Mouse (Mus musculus) hindlimb bud, embryonic 11.5 days (tissue): Measurements from ENCODE around the gene Fut11.

ENCODE experiments used
- DNase-seq: peaks from one replicate; pipeline ENCODE4 v3.0.0-alpha.2; 2012; ENCODE audit warnings: low read depth, low spot score; ENCODE audit errors: extremely low spot score

Fut11 gene

GRCm38 (mm10) chr14:20713832-20714231 lies 19.1 kb downstream of the Fut11 start:
- DNase-seq, result no peak

GRCm38 (mm10) chr14:20718443-20718842 lies 23.7 kb downstream of the Fut11 start:
- DNase-seq, result no peak

- DNase-seq, result no peak
These were observed 25.0 kb downstream of the Fut11 start for GRCm38 (mm10) chr14:20719767-20720166.

- DNase-seq, result no peak
These were observed 26.6 kb downstream of the Fut11 start for GRCm38 (mm10) chr14:20721371-20721770.

GRCm38 (mm10) chr14:20723006-20723405 lies 28.2 kb downstream of the Fut11 start:
- DNase-seq, result no peak

GRCm38 (mm10) chr14:20724043-20724442 lies 29.3 kb downstream of the Fut11 start:
- DNase-seq, result no peak

GRCm38 (mm10) chr14:20725660-20726339 lies 31.0 kb downstream of the Fut11 start:
- no peak for DNase-seq

- no peak for DNase-seq
These were observed 35.1 kb downstream of the Fut11 start for GRCm38 (mm10) chr14:20729871-20730270.

- DNase-seq, result no peak
These were observed 36.3 kb downstream of the Fut11 start for GRCm38 (mm10) chr14:20730853-20731602.

GRCm38 (mm10) chr14:20733041-20733951 lies 38.5 kb downstream of the Fut11 start:
- DNase-seq, result no peak

GRCm38 (mm10) chr14:20733952-20734774 lies 39.4 kb downstream of the Fut11 start, which contains the start of gene Ndst2:
Ndst2 (minus strand) TSS chr14:20734562.
- DNase-seq, result peak; percentile 42

GRCm38 (mm10) chr14:20735052-20735451 lies 40.3 kb downstream of the Fut11 start:
- DNase-seq, result no peak

- DNase-seq, result no peak
These were observed 41.2 kb downstream of the Fut11 start for GRCm38 (mm10) chr14:20735892-20736390.

- DNase-seq, result no peak
These were observed 42.5 kb downstream of the Fut11 start for GRCm38 (mm10) chr14:20737306-20737705.

- no peak for DNase-seq
These were observed 43.7 kb downstream of the Fut11 start for GRCm38 (mm10) chr14:20738511-20738910.

GRCm38 (mm10) chr14:20741301-20741700 lies 46.5 kb downstream of the Fut11 start:
- DNase-seq, result no peak

GRCm38 (mm10) chr14:20743614-20744013 lies 48.8 kb downstream of the Fut11 start:
- no peak for DNase-seq

- DNase-seq, result no peak
These were observed 52.2 kb downstream of the Fut11 start for GRCm38 (mm10) chr14:20746935-20747334.

GRCm38 (mm10) chr14:20748388-20748787 lies 53.6 kb downstream of the Fut11 start:
- no peak for DNase-seq

GRCm38 (mm10) chr14:20749494-20750051 lies 54.8 kb downstream of the Fut11 start:
- DNase-seq, result no peak
